Mouse (Mus musculus) liver, postnatal 0 days (tissue): ENCODE data around the gene Raet1e.
"Not testable (repeated sequence)": the region's sequence is repeated elsewhere in the genome, so short reads cannot be mapped to it uniquely, and the experiment has no call there.

ENCODE experiments used
- CTCF ChIP-seq: sonication (generic); IDR thresholded peaks from 2 replicates; pipeline ENCODE4 v1.5.1; 2016; ENCODE audit warnings: antibody characterized with exemption, low read depth
- EP300 ChIP-seq: IDR thresholded peaks from 2 replicates; pipeline ENCODE4 v1.6.1; 2016; ENCODE audit warnings: antibody characterized with exemption, low read depth, mild to moderate bottlenecking

DNA sequence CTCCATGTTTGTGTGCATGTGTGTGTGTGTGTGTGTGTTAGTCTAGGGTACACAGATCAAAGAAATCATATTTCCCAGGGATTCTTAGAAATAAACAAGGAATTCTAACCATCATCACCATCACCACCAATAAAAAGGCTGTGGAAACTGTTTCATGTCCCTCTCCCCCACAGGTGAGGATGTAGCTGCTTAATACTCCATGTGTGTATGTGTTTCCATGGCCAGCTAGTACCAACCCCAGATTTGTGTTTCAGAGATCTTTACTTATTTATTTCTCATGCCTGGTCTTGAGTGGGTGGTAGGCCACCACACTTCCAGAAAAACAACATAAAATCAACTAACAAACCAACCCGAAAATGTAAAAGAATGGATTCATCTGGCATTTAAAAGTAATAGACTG lies 16.2 kb upstream of the Raet1e start:
- not testable (repeated sequence) for TF ChIP-seq CTCF, EP300
